Mouse (Mus musculus) urinary bladder, adult 18-20 months (tissue): ENCODE results near the gene Cdc14a.

Source experiments
- DNase-seq, 2 experiments: peaks; one replicate each; pipeline ENCODE4 v3.0.0; 2022; ENCODE audit warnings: low spot score in 2 of 2, mixed read lengths in 2 of 2

The Cdc14a gene

GRCm38 (mm10) chr3:116412954-116413724, 10.7 kb downstream of the Cdc14a start:
- no peak for DNase-seq

GRCm38 (mm10) chr3:116410051-116410450, 13.8 kb downstream of the Cdc14a start:
- DNase-seq, result no peak

- no peak for DNase-seq
These were observed 14.3 kb downstream of the Cdc14a start for GRCm38 (mm10) chr3:116409486-116409885.

GRCm38 (mm10) chr3:116408856-116409255, 15.0 kb downstream of the Cdc14a start:
- no peak for DNase-seq

- no peak for DNase-seq
These were observed 18.3 kb downstream of the Cdc14a start for GRCm38 (mm10) chr3:116405516-116405915.

- DNase-seq, result no peak
These were observed 22.4 kb downstream of the Cdc14a start for GRCm38 (mm10) chr3:116401436-116401835.

- DNase-seq, result no peak
These were observed 24.3 kb downstream of the Cdc14a start for GRCm38 (mm10) chr3:116399349-116400090.

- no peak for DNase-seq
These were observed 25.3 kb downstream of the Cdc14a start for GRCm38 (mm10) chr3:116398543-116398942.

GRCm38 (mm10) chr3:116397976-116398375, 25.9 kb downstream of the Cdc14a start:
- DNase-seq, result no peak

- no peak for DNase-seq
These were observed 26.5 kb downstream of the Cdc14a start for GRCm38 (mm10) chr3:116397341-116397740.

GRCm38 (mm10) chr3:116396571-116396970, 27.3 kb downstream of the Cdc14a start:
- DNase-seq, result no peak

GRCm38 (mm10) chr3:116394885-116395390, 28.9 kb downstream of the Cdc14a start:
- DNase-seq, result no peak

- DNase-seq, result no peak
These were observed 32.4 kb downstream of the Cdc14a start for GRCm38 (mm10) chr3:116391399-116391798.

- DNase-seq, result no peak
These were observed 34.0 kb downstream of the Cdc14a start for GRCm38 (mm10) chr3:116389500-116390470.

- no peak for DNase-seq
These were observed 35.0 kb downstream of the Cdc14a start for GRCm38 (mm10) chr3:116388808-116389207.

- DNase-seq, result no peak
These were observed 36.9 kb downstream of the Cdc14a start for GRCm38 (mm10) chr3:116386886-116387285.

GRCm38 (mm10) chr3:116386342-116386741, 37.5 kb downstream of the Cdc14a start:
- no peak for DNase-seq

- no peak for DNase-seq
These were observed 39.5 kb downstream of the Cdc14a start for GRCm38 (mm10) chr3:116384319-116384718.

- DNase-seq, result no peak
These were observed 43.5 kb downstream of the Cdc14a start for GRCm38 (mm10) chr3:116380319-116380718.

GRCm38 (mm10) chr3:116375442-116375841, 48.4 kb downstream of the Cdc14a start:
- DNase-seq, result no peak

GRCm38 (mm10) chr3:116374486-116374885, 49.3 kb downstream of the Cdc14a start:
- no peak for DNase-seq

GRCm38 (mm10) chr3:116373196-116373595, 50.6 kb downstream of the Cdc14a start:
- DNase-seq, result no peak
